Mouse (Mus musculus) myocyte (in vitro differentiated cells): ENCODE results near the gene Tnks1bp1. TPM values are rescaled to one million over a fixed set of nuclear protein-coding genes. Genes with fewer than 3 reads are reported as not detected.
A peak's percentile ranks its signal among the peaks of the same experiment; 100 is the strongest.

Experiments
- H3K27me3 ChIP-seq: one replicate; pipeline ENCODE4 v1.6.1; 2011; ENCODE audit not compliant: control insufficient read depth, insufficient read depth, insufficient read length
- H3K36me3 ChIP-seq: one replicate; pipeline ENCODE4 v1.6.1; 2011; ENCODE audit not compliant: control insufficient read depth, insufficient read depth
- H3K4me2 ChIP-seq: one replicate; pipeline ENCODE4 v1.6.1; 2011; ENCODE audit warnings: low read depth, control low read depth
- H3K4me3 ChIP-seq: one replicate; pipeline ENCODE4 v1.5.1; 2011; ENCODE audit warnings: mild to moderate bottlenecking, control low read depth, moderate library complexity
- H3K79me2 ChIP-seq: one replicate; pipeline ENCODE4 v1.6.1; 2011; ENCODE audit not compliant: control insufficient read depth, insufficient read depth
- H3ac ChIP-seq: one replicate; pipeline ENCODE4 v1.6.1; 2011; ENCODE audit not compliant: control insufficient read depth, insufficient read length
- CEBPB ChIP-seq: IDR thresholded peaks from 2 replicates; pipeline ENCODE4 v1.6.1; 2011; ENCODE audit warnings: mild to moderate bottlenecking, moderate library complexity; ENCODE audit not compliant: poor library complexity, insufficient read depth, severe bottlenecking
- E2F4 ChIP-seq: IDR thresholded peaks from one replicate; pipeline ENCODE4 v1.6.1; 2011; ENCODE audit warnings: mild to moderate bottlenecking, control low read depth, moderate library complexity; ENCODE audit not compliant: insufficient read depth
- MAX ChIP-seq: IDR thresholded peaks from one replicate; pipeline ENCODE4 v1.6.1; 2011; ENCODE audit warnings: low read depth, mild to moderate bottlenecking, control low read depth
- MYOD1 ChIP-seq, 3 experiments: IDR thresholded peaks; one replicate each; pipeline ENCODE4 v1.6.1; 2011; ENCODE audit warnings: control low read depth in 2 of 3, low read depth in 2 of 3, mild to moderate bottlenecking in 2 of 3, moderate library complexity in 1 of 3; ENCODE audit not compliant: insufficient read length in 2 of 3, control insufficient read depth in 1 of 3
- MYOG ChIP-seq, 3 experiments: IDR thresholded peaks; one replicate each; pipeline ENCODE4 v1.6.1; 2011; ENCODE audit warnings: control low read depth in 2 of 3, low read depth in 2 of 3, mild to moderate bottlenecking in 2 of 3; ENCODE audit not compliant: insufficient read length in 2 of 3, control insufficient read depth in 1 of 3, insufficient read depth in 1 of 3
- POLR2A ChIP-seq: IDR thresholded peaks from one replicate; pipeline ENCODE4 v1.6.1; 2011; ENCODE audit warnings: low read depth, mild to moderate bottlenecking, control low read depth, moderate library complexity; ENCODE audit not compliant: insufficient read length
- POLR2AphosphoS2 ChIP-seq: IDR thresholded peaks from one replicate; pipeline ENCODE4 v1.6.1; 2011; ENCODE audit warnings: low read depth, control low read depth; ENCODE audit not compliant: insufficient read length
- REST ChIP-seq: IDR thresholded peaks from one replicate; pipeline ENCODE4 v1.6.1; 2011; ENCODE audit warnings: mild to moderate bottlenecking, control low read depth, moderate library complexity; ENCODE audit not compliant: insufficient read depth, insufficient read length
- SRF ChIP-seq: IDR thresholded peaks from one replicate; pipeline ENCODE4 v1.6.1; 2011; ENCODE audit warnings: low read depth; ENCODE audit not compliant: control insufficient read depth, insufficient read length
- TCF12 ChIP-seq: IDR thresholded peaks from one replicate; pipeline ENCODE4 v1.6.1; 2011; ENCODE audit warnings: mild to moderate bottlenecking, control low read depth; ENCODE audit not compliant: poor library complexity, insufficient read depth, severe bottlenecking
- TCF3 ChIP-seq: IDR thresholded peaks from one replicate; pipeline ENCODE4 v1.6.1; 2011; ENCODE audit warnings: low read depth, control low read depth; ENCODE audit not compliant: insufficient read length
- USF1 ChIP-seq: IDR thresholded peaks from one replicate; pipeline ENCODE4 v1.6.1; 2011; ENCODE audit warnings: low read depth, mild to moderate bottlenecking, control low read depth, moderate library complexity
- polyA plus RNA-seq: library from polyadenylated mRNA; unstranded; fragments of >200 nt; fragmentation: generic; extraction: Trizol; gene quantifications from one replicate; pipeline ENCODE4 v1.2.1, GENCODE M21; 2012; ENCODE audit warnings: missing spikeins

The Tnks1bp1 gene
- polyA plus RNA-seq, 1 experiment, result 84.0 TPM

GRCm38 (mm10) chr2:85036507-85037046 is 11.2 kb upstream of the Tnks1bp1 start:
- H3K4me2 ChIP-seq, result peak overlapping the region; percentile 92
- no peaks in the 10 kb centered on the region for H3K27me3 ChIP-seq
- peaks cover 20% of the 10 kb centered on the region for H3K36me3 ChIP-seq
- H3K4me3 ChIP-seq, result peak overlapping the region; percentile 74
- TF ChIP-seq POLR2AphosphoS2 (no peak), SRF (no peak), MYOD1 (IDR thresholded peaks at IDR 0.05; ENCODE audit: control insufficient read depth in 1 of 3, insufficient read length in 2 of 3, low read depth in 2 of 3) (no peak), E2F4 (no peak), POLR2A (no peak), TCF3 (no peak), MAX (no peak), USF1 (no peak), MYOG (IDR thresholded peaks at IDR 0.05; ENCODE audit: control insufficient read depth in 1 of 3, insufficient read depth in 1 of 3, insufficient read length in 2 of 3, low read depth in 2 of 3) (no peak), CEBPB (no peak), TCF12 (no peak), REST (no peak)
- peaks cover 25% of the 10 kb centered on the region for H3K79me2 ChIP-seq
- peak overlapping the region; percentile 93 for H3ac ChIP-seq

- TF ChIP-seq REST, result no peak
- TF ChIP-seq MAX, result no peak
- TF ChIP-seq USF1, result no peak
- peak; percentile 81 for TF ChIP-seq E2F4
- TF ChIP-seq TCF3, result no peak
- peak; percentile 66 for TF ChIP-seq POLR2A
- TF ChIP-seq MYOG (IDR thresholded peaks at IDR 0.05; ENCODE audit: control insufficient read depth in 1 of 3, insufficient read depth in 1 of 3, insufficient read length in 2 of 3, low read depth in 2 of 3), result peak in 1 of 3 experiments; percentile 32
- no peak for TF ChIP-seq SRF
- no peak for TF ChIP-seq CEBPB
- TF ChIP-seq TCF12, result no peak
- peak; percentile 61 for TF ChIP-seq POLR2AphosphoS2
- Histone ChIP-seq H3ac (peak within 1 kb of the TSS; percentile 93), H3K27me3 (no peaks in the 10 kb centered on the region), H3K79me2 (peaks cover 25% of the 10 kb centered on the region), H3K4me3 (peak within 1 kb of the TSS; percentile 74), H3K4me2 (peak within 1 kb of the TSS; percentile 92), H3K36me3 (peaks cover 28% of the 10 kb centered on the region)
Measured at GRCm38 (mm10) chr2:85037047-85038026, 10.5 kb upstream of the Tnks1bp1 start, which contains the start of the genes Ssrp1 and P2rx3. Ssrp1 (plus strand) TSS chr2:85037234. P2rx3 (minus strand) TSS chr2:85037462.

- H3K79me2 ChIP-seq, result peaks cover 25% of the 10 kb centered on the region
- H3K36me3 ChIP-seq, result peaks cover 36% of the 10 kb centered on the region
- no peaks in the 10 kb centered on the region for H3K27me3 ChIP-seq
- H3K4me3 ChIP-seq, result peak overlapping the region; percentile 74
- H3K4me2 ChIP-seq, result peak overlapping the region; percentile 73
- TF ChIP-seq POLR2AphosphoS2, result no peak
- no peak for TF ChIP-seq MAX
- no peak for TF ChIP-seq REST
- no peak for TF ChIP-seq CEBPB
- no peak for TF ChIP-seq MYOD1 (IDR thresholded peaks at IDR 0.05; ENCODE audit: control insufficient read depth in 1 of 3, insufficient read length in 2 of 3, low read depth in 2 of 3)
- no peak for TF ChIP-seq USF1
- TF ChIP-seq E2F4, result no peak
- H3ac ChIP-seq, result no peak overlapping the region
Measured at GRCm38 (mm10) chr2:85038336-85038735, 9.5 kb upstream of the Tnks1bp1 start.

- Histone ChIP-seq H3ac (no peak overlapping the region), H3K36me3 (peaks cover 55% of the 10 kb centered on the region), H3K4me3 (no peak overlapping the region), H3K79me2 (peaks cover 12% of the 10 kb centered on the region), H3K4me2 (no peak overlapping the region), H3K27me3 (no peaks in the 10 kb centered on the region)
- TF ChIP-seq REST (no peak), TCF12 (no peak), TCF3 (no peak), USF1 (no peak), POLR2A (no peak), POLR2AphosphoS2 (no peak), MAX (no peak), MYOD1 (IDR thresholded peaks at IDR 0.05; ENCODE audit: control insufficient read depth in 1 of 3, insufficient read length in 2 of 3, low read depth in 2 of 3) (no peak), MYOG (IDR thresholded peaks at IDR 0.05; ENCODE audit: control insufficient read depth in 1 of 3, insufficient read depth in 1 of 3, insufficient read length in 2 of 3, low read depth in 2 of 3) (no peak), CEBPB (no peak), E2F4 (no peak), SRF (no peak)
Measured at GRCm38 (mm10) chr2:85043623-85044022, 4.2 kb upstream of the Tnks1bp1 start.
